Comparison of ENCODE assay signal across 27 mouse cellular contexts in the genomic region with DNA sequence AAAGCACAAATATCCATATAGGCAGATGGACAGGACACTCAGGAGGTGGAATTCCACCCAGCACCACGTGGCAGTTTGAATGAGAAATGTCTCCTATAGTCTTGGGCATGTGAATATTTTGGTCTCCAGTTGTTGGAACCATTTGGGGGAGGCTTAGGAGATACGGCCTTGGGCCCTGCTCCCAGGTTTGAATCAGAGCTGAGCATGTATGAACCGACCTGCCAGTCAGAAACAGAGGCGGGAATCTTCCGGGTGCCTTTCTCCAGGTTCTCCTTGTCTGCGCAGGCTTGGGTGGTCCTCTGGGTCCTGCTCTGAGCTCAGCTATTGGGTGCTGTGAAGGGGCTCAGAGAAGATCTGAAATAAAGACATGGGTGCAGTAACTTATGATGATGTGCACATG. TPM values are rescaled to one million over a fixed set of nuclear protein-coding genes. Genes with fewer than 3 reads are reported as not detected.
"Had no signal": no experiment of that assay in that cellular context is flagged by ENCODE, and none has a peak within 500 bp of the region (broad histone marks: within the 10 kb centered on the region; RNA-seq: fewer than 3 reads in every experiment).

No protein-coding gene starts in this region.

- DNase-seq: left cerebral cortex, postnatal 4 days; liver; liver, embryonic 13.5 days; liver, postnatal 0 days; lung, adult 18-20 months; lung, adult 2 months; lung, embryonic 14.5 days; lung, postnatal 10 days; lung, postnatal 14 days; lung, postnatal 36 days; lung, postnatal 4 days; midbrain, embryonic 14.5 days had no signal

RNA-seq across cellular contexts. Expression of a gene that starts 12.6 kb away (rescaled TPM):
- total RNA-seq: liver, adult 2 months; megakaryocyte, adult 5-6 weeks; megakaryocyte-erythroid progenitor cell, adult 5-6 weeks; monocyte, adult 5-6 weeks had no signal
- polyA plus RNA-seq: limb, embryonic 10.5 days; liver, adult 2 months; liver, embryonic 12.5 days; liver, embryonic 13.5 days; liver, embryonic 15.5 days; liver, embryonic 16.5 days; lung, adult 2 months; macrophage; midbrain, embryonic 10.5 days; midbrain, embryonic 11.5 days; midbrain, embryonic 13.5 days; myocyte; neural tube, embryonic 11.5 days; neural tube, embryonic 13.5 days had no signal

RNA-seq across cellular contexts. Expression of a gene that starts 22.8 kb away (rescaled TPM):
- total RNA-seq: megakaryocyte-erythroid progenitor cell, adult 5-6 weeks; monocyte, adult 5-6 weeks had no signal
